Mouse (Mus musculus): ENCODE results near the gene Tlx2.

The Tlx2 gene

GRCm38 (mm10) chr6:83092416-83093127 is 22.5 kb upstream of the Tlx2 start:
- DNase-seq (ENCODE audit: low spot score in 2 of 2) = no peak

DNA sequence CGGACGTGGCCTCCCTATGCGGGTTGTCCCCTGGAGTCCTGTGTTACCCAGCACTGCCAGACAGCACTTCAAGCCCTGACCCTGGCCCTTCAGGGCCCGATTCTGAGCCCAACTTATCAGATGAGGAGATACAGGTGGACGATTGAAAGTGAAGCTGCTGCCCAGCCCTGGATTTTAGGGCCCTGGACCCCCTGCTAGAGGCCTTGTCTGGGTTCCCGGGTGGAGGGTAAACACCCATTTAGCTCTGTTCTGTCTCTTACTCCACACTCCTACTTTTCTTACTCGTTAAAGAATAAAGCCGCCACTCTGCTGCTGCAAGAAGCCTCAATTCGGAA is 17.8 kb upstream of the Tlx2 start:
- no peak for DNase-seq (ENCODE audit: low spot score in 2 of 2)

DNA sequence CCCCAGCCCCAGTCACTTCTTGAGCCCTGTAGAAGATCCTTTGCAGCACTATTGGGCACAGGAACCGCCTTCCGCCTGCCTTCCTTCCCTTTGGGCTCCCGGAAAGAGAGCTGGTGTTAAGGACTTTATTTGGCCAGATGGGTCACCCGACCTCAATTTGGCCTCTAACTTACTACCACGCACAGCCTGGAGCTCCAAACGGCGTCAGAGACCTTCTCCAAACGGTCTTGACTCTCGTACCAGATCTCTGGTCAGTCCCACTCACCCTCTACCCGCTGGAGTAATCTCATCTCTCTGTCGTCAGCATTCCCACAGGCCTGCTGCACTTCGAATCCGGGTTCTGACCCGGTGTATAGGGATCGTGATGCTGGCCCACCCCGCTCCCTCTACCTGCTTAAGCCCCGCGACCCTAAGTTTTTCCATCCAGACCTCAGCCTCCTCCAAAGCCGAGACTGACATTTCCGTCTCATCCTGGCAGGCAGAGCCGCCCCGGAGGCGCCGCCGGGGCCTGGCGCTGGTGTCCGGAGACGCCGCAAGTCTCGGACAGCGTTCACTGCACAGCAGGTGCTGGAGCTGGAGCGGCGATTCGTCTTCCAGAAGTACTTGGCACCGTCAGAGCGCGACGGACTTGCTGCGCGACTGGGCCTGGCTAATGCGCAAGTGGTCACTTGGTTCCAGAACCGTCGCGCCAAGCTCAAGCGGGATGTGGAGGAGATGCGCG is 17.3 kb upstream of the Tlx2 start:
- no peak for DNase-seq (ENCODE audit: low spot score in 2 of 2)

GRCm38 (mm10) chr6:83086121-83087035 is 16.3 kb upstream of the Tlx2 start, which contains the start of gene Lbx2:
Lbx2 (plus strand) TSS chr6:83086367.
- DNase-seq (ENCODE audit: low spot score in 2 of 2) = no peak

DNA sequence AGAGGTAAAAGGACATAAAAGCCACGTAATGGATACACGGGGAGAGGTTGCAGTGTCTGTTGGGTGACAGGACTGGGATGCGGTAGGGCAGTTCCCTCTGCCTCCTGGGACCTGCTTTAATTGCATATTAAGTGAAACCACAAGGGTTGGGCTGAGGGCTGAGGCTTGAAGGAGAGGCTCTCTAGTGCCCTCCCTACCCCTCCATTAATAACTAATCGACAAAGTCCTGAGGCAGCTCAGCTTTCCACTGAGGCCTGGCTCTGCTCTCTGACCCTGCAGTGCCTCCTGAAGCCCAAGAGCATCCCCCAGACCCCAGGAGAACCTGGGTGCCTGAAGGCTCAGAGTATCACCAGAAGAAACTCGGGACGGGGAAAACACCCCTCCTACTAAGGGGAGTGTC is 14.4 kb upstream of the Tlx2 start:
- DNase-seq (ENCODE audit: low spot score in 2 of 2) = no peak

- DNase-seq (ENCODE audit: low spot score in 2 of 2) = no peak
Measured at GRCm38 (mm10) chr6:83083497-83083896, 13.4 kb upstream of the Tlx2 start.

- no peak for DNase-seq (ENCODE audit: low spot score in 2 of 2)
Measured at GRCm38 (mm10) chr6:83080210-83080609, 10.1 kb upstream of the Tlx2 start.

GRCm38 (mm10) chr6:83078324-83078858 is 8.3 kb upstream of the Tlx2 start:
- peak; percentile 99 to 100 for DNase-seq (ENCODE audit: low spot score in 2 of 2)

GRCm38 (mm10) chr6:83077630-83078323 is 7.7 kb upstream of the Tlx2 start, which contains the start of gene Pcgf1:
Pcgf1 (plus strand) TSS chr6:83077869.
- DNase-seq (ENCODE audit: low spot score in 2 of 2) = peak in 1 of 2 experiments; percentile 43

GRCm38 (mm10) chr6:83074979-83075378 is 4.9 kb upstream of the Tlx2 start:
- no peak for DNase-seq (ENCODE audit: low spot score in 2 of 2)

DNA sequence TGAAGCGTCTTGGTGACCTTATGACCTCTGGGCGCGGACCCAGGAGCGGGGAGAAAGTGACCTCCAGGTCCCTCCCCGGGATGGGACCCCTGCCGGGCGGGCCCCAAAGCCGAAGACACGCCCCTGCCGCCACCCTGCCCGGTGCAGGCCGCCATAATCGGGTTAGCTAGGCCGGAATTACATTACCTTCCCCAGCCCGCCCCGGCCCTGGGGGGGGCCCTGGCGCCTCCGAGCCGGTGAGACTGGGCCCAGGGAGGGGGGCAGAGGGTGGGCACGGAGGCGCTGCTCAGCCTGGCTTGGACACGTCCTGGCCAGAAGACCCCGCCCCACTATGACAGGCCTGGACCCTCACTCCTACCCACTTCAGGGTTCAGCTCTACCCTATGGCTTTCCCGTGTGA is 1.1 kb upstream of the Tlx2 start:
- DNase-seq (ENCODE audit: low spot score in 2 of 2) = no peak

- DNase-seq (ENCODE audit: low spot score in 2 of 2) = peak; percentile 38 to 63
Measured at GRCm38 (mm10) chr6:83070311-83071219, 472 bp upstream of the Tlx2 start.

DNA sequence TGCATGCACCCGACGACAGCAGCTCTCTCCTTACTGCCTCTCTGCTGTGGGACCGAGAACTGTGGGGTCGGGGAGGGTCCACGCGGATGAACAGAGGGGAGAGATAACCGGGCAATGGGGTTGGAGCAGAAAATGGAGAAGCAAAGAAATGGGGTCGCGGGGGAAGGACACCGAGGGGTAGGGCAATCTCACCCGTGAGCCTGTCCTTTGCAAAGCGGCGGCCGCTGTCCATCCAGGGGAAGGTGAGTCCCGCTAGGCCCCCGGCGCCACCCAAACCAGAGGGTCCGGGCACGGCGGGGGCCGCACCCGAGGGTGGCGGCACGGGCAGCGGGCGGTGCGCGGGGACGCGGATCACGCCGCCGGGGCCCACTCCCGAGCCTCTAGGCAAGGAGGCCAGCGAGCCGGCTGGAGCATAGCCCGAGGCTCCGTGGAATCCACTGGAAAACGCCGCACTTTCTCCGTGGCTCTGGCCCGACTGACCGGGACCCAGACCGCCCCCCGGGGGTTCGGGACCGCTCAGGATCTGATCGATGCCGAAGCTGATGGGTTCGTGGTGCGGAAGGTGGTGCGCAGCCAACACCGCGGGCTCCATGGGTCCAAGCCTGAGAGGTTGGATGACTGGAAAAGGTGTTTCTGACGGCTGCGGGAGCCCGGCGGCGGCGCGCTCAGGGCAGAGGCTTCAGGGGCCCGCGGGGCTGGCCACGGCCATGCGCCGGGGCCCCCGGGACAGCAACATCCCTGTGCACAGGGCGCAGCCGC is 426 bp downstream of the Tlx2 start:
- DNase-seq (ENCODE audit: low spot score in 2 of 2) = no peak

DNA sequence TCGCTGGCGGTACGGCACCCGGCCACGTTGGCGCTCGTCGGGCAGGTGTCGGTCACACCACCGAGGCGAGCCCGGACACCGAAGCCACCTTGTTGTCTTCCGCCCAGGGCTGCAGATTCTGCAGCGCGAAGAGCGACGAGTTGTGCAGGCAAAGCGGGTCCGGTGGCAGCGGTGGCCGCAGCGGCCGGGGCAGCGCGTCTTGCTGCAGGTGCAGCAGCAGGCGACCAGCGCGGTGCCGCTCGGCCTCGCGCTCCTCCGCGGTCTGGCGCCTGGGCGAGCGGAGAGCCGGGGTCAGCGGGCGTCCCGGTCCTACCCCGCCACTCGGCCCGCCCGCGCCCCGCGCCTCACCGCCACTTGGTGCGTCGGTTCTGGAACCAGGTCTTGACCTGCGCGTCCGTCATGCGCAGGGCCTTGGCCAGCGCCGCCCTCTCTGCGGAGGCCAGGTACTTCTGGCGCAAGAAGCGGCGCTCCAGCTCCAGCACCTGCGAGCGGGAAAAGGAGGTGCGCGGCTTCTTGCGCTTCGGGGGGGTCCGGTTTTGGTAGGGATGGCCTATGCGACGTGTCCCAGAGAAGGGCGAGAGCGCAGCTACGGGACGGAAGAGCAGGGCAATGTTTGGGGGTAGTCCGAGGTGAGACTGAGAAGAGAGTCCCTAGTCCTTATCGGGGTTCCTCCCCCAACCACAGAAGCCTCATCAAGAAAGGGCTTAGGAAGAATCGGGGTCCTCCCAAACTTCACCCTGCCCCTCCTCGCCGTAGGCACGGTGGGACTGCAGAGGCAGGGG is 1.2 kb downstream of the Tlx2 start:
- DNase-seq (ENCODE audit: low spot score in 2 of 2) = no peak

DNA sequence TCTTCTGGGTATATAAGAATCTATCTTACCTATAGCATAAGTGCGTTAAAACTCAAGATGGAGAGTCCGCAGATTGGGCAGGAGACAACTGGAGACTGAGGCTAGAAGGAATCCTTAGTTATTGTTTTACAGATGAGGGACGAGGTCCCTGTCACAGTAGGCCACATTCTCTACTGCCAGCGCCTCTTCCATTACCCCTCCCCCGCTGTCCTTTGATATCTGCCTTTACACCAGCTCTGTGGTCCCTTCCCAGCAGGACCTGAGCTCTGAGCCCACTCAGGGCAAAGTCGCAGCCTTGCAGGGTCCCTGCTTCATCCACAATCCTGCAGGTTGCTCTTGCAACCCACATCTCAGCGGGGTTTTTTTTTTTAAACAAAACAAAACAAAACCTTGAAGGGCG is 1.9 kb downstream of the Tlx2 start:
- DNase-seq (ENCODE audit: low spot score in 2 of 2) = no peak

DNA sequence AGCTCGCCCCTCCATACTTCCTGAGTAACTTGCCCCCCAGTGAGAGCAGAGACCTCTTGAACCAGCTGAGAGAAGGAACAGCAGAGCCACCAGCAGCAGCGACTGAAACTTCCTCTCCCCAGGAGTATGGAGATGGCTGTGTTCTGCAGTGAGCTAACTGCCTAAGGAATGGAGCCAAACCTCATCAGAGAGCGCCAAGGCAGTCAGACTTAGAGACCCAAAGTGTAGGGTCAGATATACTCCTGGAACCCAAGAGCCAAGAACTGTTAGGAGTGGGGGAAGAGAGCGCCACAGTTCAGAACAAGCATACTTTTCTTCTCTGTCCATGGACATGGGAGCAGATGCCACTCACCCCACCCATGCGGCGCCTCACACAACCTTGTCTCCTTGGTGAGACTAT is 3.7 kb downstream of the Tlx2 start:
- DNase-seq (ENCODE audit: low spot score in 2 of 2) = no peak

DNA sequence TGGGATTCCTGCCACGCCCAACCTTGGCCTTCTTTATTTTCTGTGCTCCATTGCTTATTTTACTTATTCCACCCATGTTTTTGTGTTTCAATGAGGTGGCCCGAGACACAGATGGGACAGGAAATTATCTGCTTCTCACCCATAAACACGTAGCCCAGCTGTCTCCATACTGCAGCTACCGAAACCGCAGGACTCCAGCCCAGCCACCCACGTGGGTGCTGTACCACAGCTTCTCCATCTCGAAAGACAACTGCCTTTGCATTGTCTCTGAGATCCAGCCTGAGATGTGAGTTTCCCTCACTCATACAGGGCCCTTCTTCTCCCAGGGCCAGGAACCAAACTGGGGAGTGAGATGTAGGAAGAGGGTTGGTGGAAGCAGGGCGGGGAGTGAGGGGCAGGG is 4.1 kb downstream of the Tlx2 start:
- no peak for DNase-seq (ENCODE audit: low spot score in 2 of 2)

DNA sequence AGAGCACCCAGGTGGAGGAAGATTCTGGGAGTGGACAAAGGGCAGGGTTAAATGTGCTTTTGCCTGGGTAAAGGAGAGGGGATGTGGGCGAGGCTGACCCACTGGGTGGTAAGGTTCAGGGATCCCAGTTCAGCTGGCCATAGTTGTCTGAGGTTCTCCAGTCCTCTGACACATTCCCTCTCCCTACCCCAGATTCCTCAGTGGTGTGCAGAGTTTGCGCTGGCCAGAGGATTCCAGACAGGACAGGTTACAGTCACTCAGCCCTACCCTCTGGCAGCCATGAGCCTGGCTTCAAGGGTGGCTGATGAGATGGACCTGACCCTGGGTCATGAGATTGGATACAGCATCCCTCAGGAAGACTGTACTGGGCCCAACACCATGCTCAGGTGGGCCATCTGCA is 11.4 kb downstream of the Tlx2 start:
- DNase-seq (ENCODE audit: low spot score in 2 of 2) = no peak

DNA sequence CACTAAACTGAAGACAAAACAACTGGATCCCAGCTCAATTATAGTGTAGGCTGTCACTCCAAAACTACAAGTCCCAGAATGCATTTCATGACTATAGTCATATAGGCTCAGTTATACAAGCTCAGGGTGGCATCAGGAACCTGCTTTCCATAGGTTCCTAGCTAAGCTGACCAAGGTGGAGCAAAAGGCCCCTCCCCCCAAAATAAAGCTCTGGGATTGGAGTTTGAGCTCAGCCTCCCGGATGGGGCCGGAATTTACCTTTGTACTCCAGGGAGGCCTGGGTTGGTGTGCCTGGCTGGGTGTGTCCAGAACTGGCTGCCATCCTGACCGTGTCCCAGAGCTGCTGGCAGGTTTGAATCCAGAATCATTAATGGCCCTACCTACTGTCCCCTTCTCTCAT is 12.3 kb downstream of the Tlx2 start, which contains the start of gene Dqx1:
Gene Dqx1, plus strand, starts transcription at position 55 of the 400 bp plus-strand sequence.
- DNase-seq (ENCODE audit: low spot score in 2 of 2) = no peak
